Mouse (Mus musculus) liver, embryonic 14.5 days (tissue): ENCODE results near the gene Actn1. TPM values are rescaled to one million over a fixed set of nuclear protein-coding genes. Genes with fewer than 3 reads are reported as not detected.

Experiments used
- ATAC-seq: fragments of 200-750 bp; cut with Nextera tagmentation; 2 replicates; pipeline ENCODE4 v1.8.0; 2017; ENCODE audit warnings: moderate number of reproducible peaks, mild to moderate bottlenecking, moderate library complexity; ENCODE audit not compliant: insufficient read depth
- DNase-seq, 3 experiments: peaks; one replicate each; pipeline ENCODE4 v3.0.0-alpha.2; 2012 to 2013; ENCODE audit warnings: low read depth in 3 of 3, low spot score in 3 of 3
- H3K27ac ChIP-seq: fragments of 300-500 bp; sonication (generic); 2 replicates; pipeline ENCODE4 v1.5.1; 2014; ENCODE audit warnings: moderate library complexity, mild to moderate bottlenecking, control low read depth, inconsistent platforms
- H3K27me3 ChIP-seq: fragments of 300-500 bp; sonication (generic); 2 replicates; pipeline ENCODE4 v1.6.1; 2014; ENCODE audit warnings: mild to moderate bottlenecking, low read length, moderate library complexity; ENCODE audit not compliant: control insufficient read depth, insufficient read depth
- H3K36me3 ChIP-seq: fragments of 300-500 bp; sonication (generic); replicated peaks from 2 replicates; pipeline ENCODE4 v1.6.1; 2014; ENCODE audit warnings: low read depth; ENCODE audit not compliant: control insufficient read depth, insufficient read depth
- H3K4me1 ChIP-seq, 2 experiments: fragments of 200-500 bp in 1 of 2; fragments of 300-500 bp in 1 of 2; sonication (generic) in 1 of 2; replicated peaks; 2 replicates each; pipeline ENCODE4 v1.6.1; 2012 to 2014; ENCODE audit warnings: antibody characterized with exemption in 1 of 2, inconsistent platforms in 1 of 2, low read length in 1 of 2; ENCODE audit not compliant: control insufficient read depth in 2 of 2, insufficient read depth in 2 of 2
- H3K4me2 ChIP-seq: fragments of 300-500 bp; sonication (generic); 2 replicates; pipeline ENCODE4 v1.6.1; 2014; ENCODE audit warnings: low read depth, mild to moderate bottlenecking, control low read depth, moderate library complexity
- H3K4me3 ChIP-seq, 2 experiments: fragments of 200-500 bp in 1 of 2; fragments of 300-500 bp in 1 of 2; sonication (generic) in 1 of 2; 2 replicates each; pipeline ENCODE4 v1.5.1; 2012 to 2014; ENCODE audit warnings: low read depth in 2 of 2, low read length in 2 of 2, mild to moderate bottlenecking in 2 of 2, control low read depth in 1 of 2, inconsistent platforms in 1 of 2, moderate library complexity in 1 of 2; ENCODE audit not compliant: insufficient read depth in 1 of 2
- H3K9ac ChIP-seq: fragments of 300-500 bp; sonication (generic); replicated peaks from 2 replicates; pipeline ENCODE4 v1.6.1; 2014; ENCODE audit warnings: mild to moderate bottlenecking, control low read depth, moderate library complexity
- H3K9me3 ChIP-seq: fragments of 300-500 bp; sonication (generic); 2 replicates; pipeline ENCODE4 v1.6.1; 2016; ENCODE audit warnings: low read length, mixed read lengths; ENCODE audit not compliant: control insufficient read depth
- CTCF ChIP-seq: IDR thresholded peaks from 2 replicates; pipeline ENCODE4 v1.5.1; 2016; ENCODE audit warnings: antibody characterized with exemption, low read depth, control low read depth
- EP300 ChIP-seq: IDR thresholded peaks from 2 replicates; pipeline ENCODE4 v1.6.1; 2016; ENCODE audit warnings: antibody characterized with exemption, low read depth
- WGBS: fragments of 180-500 bp; shearing (Covaris S2); extraction: QIAGEN DNeasy Blood & Tissue Kit; methylation state at CpG from one replicate; pipeline ENCODE4 v1.1.7; 2014; ENCODE audit not compliant: insufficient replicate concordance; 5-methylcytosine and 5-hydroxymethylcytosine counted together
- polyA plus RNA-seq, 2 experiments: library from polyadenylated mRNA; depleted of rRNA in 1 of 2; stranded (reverse) in 1 of 2; unstranded in 1 of 2; fragments of >200 nt; fragmentation: Nextera tagmentation in 1 of 2; extraction: Ambion mirVana in 1 of 2; gene quantifications; 2 replicates each; pipeline versions ENCODE4 v1.2.1 to v1.2.3; 2012 to 2014

The Actn1 gene
- polyA plus RNA-seq, 2 experiments: 5.6 to 14.0 TPM

DNA sequence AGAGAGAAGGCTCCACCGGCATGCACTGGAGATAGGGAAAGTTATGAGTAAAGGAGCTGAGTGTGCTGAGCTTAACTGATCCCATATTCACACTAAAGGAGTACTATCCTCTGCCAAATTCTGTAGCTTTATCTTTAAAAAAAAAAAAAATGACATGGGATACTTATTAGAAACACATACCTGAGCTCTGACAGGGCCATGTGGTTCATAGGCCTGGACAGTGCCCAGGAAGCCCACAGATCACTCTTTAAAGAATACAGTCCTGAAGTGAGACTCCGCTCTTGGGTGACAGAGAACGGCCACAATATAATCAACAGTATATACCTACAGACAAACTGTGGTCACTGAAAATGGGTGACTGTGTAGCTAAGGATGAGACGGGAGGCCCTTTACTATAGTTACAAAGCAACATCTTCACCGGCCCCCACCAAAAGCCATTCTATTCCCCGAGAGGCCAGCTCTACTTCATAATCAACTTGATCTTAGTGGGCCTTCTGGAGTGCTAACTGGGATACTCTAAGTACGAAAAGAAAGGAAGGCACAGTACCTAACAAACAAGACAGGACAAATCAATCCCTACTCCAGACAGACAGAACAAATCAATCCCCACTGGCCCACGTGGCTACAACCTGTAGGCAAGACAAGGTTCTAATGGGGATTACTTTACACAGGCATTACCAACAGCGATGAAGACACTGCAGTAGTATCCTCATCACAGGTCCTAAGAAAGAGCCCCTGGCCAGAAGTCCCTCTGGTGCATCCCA, 27.9 kb downstream of the Actn1 start:
- ATAC-seq (no peak), DNase-seq (no peak)
- Histone ChIP-seq H3K27ac (no peak overlapping the region), H3K9me3 (no peaks in the 10 kb centered on the region), H3K4me2 (no peak overlapping the region), H3K27me3 (no peaks in the 10 kb centered on the region), H3K36me3 (no peaks in the 10 kb centered on the region), H3K4me3 (no peak overlapping the region), H3K9ac (no peak overlapping the region), H3K4me1 (peaks cover 3 to 32% of the 10 kb centered on the region in 2 experiments; a peak in 3 of 4 replicates)
- WGBS: 59% methylated on average over 9 of the region's 9 CpGs
- TF ChIP-seq CTCF (no peak), EP300 (no peak)

GRCm38 (mm10) chr12:80231317-80231716, 28.9 kb downstream of the Actn1 start:
- Histone ChIP-seq H3K4me2 (no peak overlapping the region), H3K4me1 (peaks cover 3 to 32% of the 10 kb centered on the region in 2 experiments; a peak in 3 of 4 replicates)

GRCm38 (mm10) chr12:80230854-80231253, 29.3 kb downstream of the Actn1 start:
- Histone ChIP-seq H3K27me3 (no peaks in the 10 kb centered on the region), H3K36me3 (no peaks in the 10 kb centered on the region), H3K27ac (no peak overlapping the region), H3K4me1 (peaks cover 3 to 32% of the 10 kb centered on the region in 2 experiments; a peak in 3 of 4 replicates), H3K4me3 (no peak overlapping the region), H3K4me2 (peak overlapping the region; percentile 15; the same call in 1 of the 2 replicates), H3K9ac (no peak overlapping the region), H3K9me3 (no peaks in the 10 kb centered on the region)
- WGBS: 50% methylated on average over 5 of the region's 5 CpGs
- no peak for TF ChIP-seq CTCF
- no peak for TF ChIP-seq EP300
- DNase-seq: no peak
- ATAC-seq: no peak

More at GRCm38 (mm10) chr12:80231317-80231716, 28.9 kb downstream of the Actn1 start:
- H3K36me3 ChIP-seq: no peaks in the 10 kb centered on the region
- no peak overlapping the region for H3K27ac ChIP-seq
- no peak overlapping the region for H3K9ac ChIP-seq
- no peak overlapping the region for H3K4me3 ChIP-seq
- TF ChIP-seq CTCF (no peak), EP300 (no peak)
- ATAC-seq: no peak
- H3K9me3 ChIP-seq: no peaks in the 10 kb centered on the region
- no peaks in the 10 kb centered on the region for H3K27me3 ChIP-seq
- WGBS: 13% methylated on average over 5 of the region's 5 CpGs
- no peak for DNase-seq

GRCm38 (mm10) chr12:80230111-80230700, 30.0 kb downstream of the Actn1 start:
- Histone ChIP-seq H3K4me3 (no peak overlapping the region), H3K27ac (no peak overlapping the region; the same call in 1 of the 2 replicates), H3K4me1 (peaks cover 3 to 32% of the 10 kb centered on the region in 2 experiments; a peak in 3 of 4 replicates), H3K27me3 (no peaks in the 10 kb centered on the region), H3K4me2 (peak overlapping the region; percentile 15; the same call in 1 of the 2 replicates), H3K36me3 (no peaks in the 10 kb centered on the region), H3K9ac (no peak overlapping the region; the same call in 1 of the 2 replicates), H3K9me3 (no peaks in the 10 kb centered on the region)
- TF ChIP-seq CTCF (peak; percentile 32; the same call in 1 of the 2 replicates), EP300 (no peak)
- 8% methylated on average over 10 of the region's 10 CpGs for WGBS
- peak in 2 of 3 experiments; percentile 22 to 24 for DNase-seq
- ATAC-seq: peak; percentile 66
